In genomic region chr17:25117263-25117662, GRCm38 (mm10) we compare ENCODE assay signal across 10 mouse cellular contexts. TPM values are rescaled to one million over a fixed set of nuclear protein-coding genes. Genes with fewer than 3 reads are reported as not detected.
DNase-seq lines count a peak whose midpoint lies in the region; ATAC-seq and TF ChIP-seq lines count a peak whose summit lies in the region.
"Had no signal": no experiment of that assay in that cellular context is flagged by ENCODE, and none has a peak within 500 bp of the region (broad histone marks: within the 10 kb centered on the region; RNA-seq: fewer than 3 reads in every experiment).

No protein-coding gene starts in this region.

- H3K4me3 ChIP-seq in intestine, postnatal 0 days (ENCODE audit: low read depth, low read length) = no peak overlapping the region
- no peak overlapping the region for H3K4me3 ChIP-seq in intestine, embryonic 16.5 days (ENCODE audit: low read length)
- H3K4me3 ChIP-seq: heart, embryonic 13.5 days; myocyte had no signal

- 37% methylated on average over 4 of the region's 4 CpGs for WGBS in intestine, postnatal 0 days
- 36% methylated on average over 4 of the region's 4 CpGs for WGBS in intestine, embryonic 16.5 days

- intact Hi-C loops in gastrocnemius, postnatal 14 days (cut with DNase I; ENCODE audit: low total_unique reads) = no loop called here

- no peak overlapping the region for H3K9ac ChIP-seq in intestine, postnatal 0 days (ENCODE audit: low read depth, low read length)
- H3K9ac ChIP-seq in intestine, embryonic 16.5 days (ENCODE audit: low read depth, low read length) = no peak overlapping the region
- H3K9ac ChIP-seq: heart, embryonic 13.5 days had no signal

- no peaks in the 10 kb centered on the region for H3K27me3 ChIP-seq in intestine, postnatal 0 days (replicated peaks; ENCODE audit: control insufficient read depth, insufficient read depth, low read length)
- 0 out of 2 replicates have a peak, but pooled peaks cover 3% of the 10 kb centered on the region for H3K27me3 ChIP-seq in intestine, embryonic 16.5 days (replicated peaks; ENCODE audit: control insufficient read depth, insufficient read depth, low read length)

- DNase-seq in CD8-positive naive resting alpha-beta T cell, adult 2 months (ENCODE audit: low read depth in 2 of 2, low spot score in 2 of 2) = peak; percentile 25 to 55
- peak; percentile 85 for DNase-seq in ZHBTc4 (ENCODE audit: low read depth, low spot score)
- DNase-seq in lung, postnatal 36 days = peak; percentile 28
- DNase-seq in right cerebral cortex, postnatal 36 days (ENCODE audit: low spot score in 2 of 2) = no peak
- DNase-seq in gastrocnemius, postnatal 14 days = no peak
- DNase-seq in kidney, postnatal 10 days = no peak

- H3K36me3 ChIP-seq in intestine, postnatal 0 days (ENCODE audit: control insufficient read depth, insufficient read depth) = no peaks in the 10 kb centered on the region
- no peaks in the 10 kb centered on the region for H3K36me3 ChIP-seq in intestine, embryonic 16.5 days (ENCODE audit: control insufficient read depth, insufficient read depth, low read length)

- H3K4me1 ChIP-seq in intestine, postnatal 0 days (replicated peaks; ENCODE audit: control insufficient read depth, insufficient read depth, low read length) = no peaks in the 10 kb centered on the region; the same call in 1 of the 2 replicates
- H3K4me1 ChIP-seq in intestine, embryonic 16.5 days (ENCODE audit: control insufficient read depth, insufficient read depth, low read length) = peaks cover 7% of the 10 kb centered on the region

- H3K27ac ChIP-seq in intestine, postnatal 0 days (ENCODE audit: low read depth, low read length) = no peak overlapping the region
- H3K27ac ChIP-seq in intestine, embryonic 16.5 days (ENCODE audit: low read length) = no peak overlapping the region
- H3K27ac ChIP-seq: heart, embryonic 13.5 days had no signal

- no peak for ATAC-seq in intestine, postnatal 0 days
- ATAC-seq in intestine, embryonic 16.5 days = no peak

- H3K4me2 ChIP-seq in intestine, postnatal 0 days (replicated peaks; ENCODE audit: low read depth) = no peak overlapping the region
- no peak overlapping the region for H3K4me2 ChIP-seq in intestine, embryonic 16.5 days (ENCODE audit: low read depth, low read length)
- H3K4me2 ChIP-seq: heart, embryonic 13.5 days had no signal

- peak; percentile 54 for TF ChIP-seq CTCF in intestine, postnatal 0 days (IDR thresholded peaks at IDR 0.05; ENCODE audit: low read depth)

- no peaks in the 10 kb centered on the region for H3K9me3 ChIP-seq in intestine, postnatal 0 days (ENCODE audit: control insufficient read depth)
- H3K9me3 ChIP-seq in intestine, embryonic 16.5 days (ENCODE audit: control insufficient read depth, low read length) = no peaks in the 10 kb centered on the region
- H3K9me3 ChIP-seq: heart, embryonic 13.5 days had no signal

RNA-seq across cellular contexts. Expression of gene Telo2, which starts 1.5 kb away (rescaled TPM):
- polyA plus RNA-seq in intestine, postnatal 0 days (2015; fragmentation: Nextera tagmentation; extraction: Ambion mirVana) = 7.6 and 8.7 TPM in 2 replicates
- 32.1 and 32.3 TPM in 2 replicates for polyA plus RNA-seq in intestine, embryonic 16.5 days (2015; fragmentation: Nextera tagmentation; extraction: Ambion mirVana)
- 1 to 10 TPM; 9.2 to 9.3 TPM for total RNA-seq in gastrocnemius, postnatal 14 days (2021)

RNA-seq across cellular contexts. Expression of gene Ptx4, which starts 3.3 kb away (rescaled TPM):
- polyA plus RNA-seq in intestine, postnatal 0 days (2015; fragmentation: Nextera tagmentation; extraction: Ambion mirVana) = 0.25 and 0.27 TPM in 2 replicates
- polyA plus RNA-seq in intestine, embryonic 16.5 days (2015; fragmentation: Nextera tagmentation; extraction: Ambion mirVana) = 0.20 and 0.24 TPM in 2 replicates
- 1 to 10 TPM; 8.4 to 9.6 TPM for total RNA-seq in gastrocnemius, postnatal 14 days (2021)
- polyA plus RNA-seq: myocyte had no signal

RNA-seq across cellular contexts. Expression of gene Clcn7, which starts 15.9 kb away (rescaled TPM):
- 18.5 and 21.7 TPM in 2 replicates for polyA plus RNA-seq in intestine, postnatal 0 days (2015; fragmentation: Nextera tagmentation; extraction: Ambion mirVana)
- 21.8 and 23.5 TPM in 2 replicates for polyA plus RNA-seq in intestine, embryonic 16.5 days (2015; fragmentation: Nextera tagmentation; extraction: Ambion mirVana)
- 10 to 100 TPM; 14.3 to 15.5 TPM for total RNA-seq in gastrocnemius, postnatal 14 days (2021)

RNA-seq across cellular contexts. Expression of gene Tmem204, which starts 33.9 kb away (rescaled TPM):
- polyA plus RNA-seq in intestine, postnatal 0 days (2015; fragmentation: Nextera tagmentation; extraction: Ambion mirVana) = 14.5 and 15.8 TPM in 2 replicates
- polyA plus RNA-seq in intestine, embryonic 16.5 days (2015; fragmentation: Nextera tagmentation; extraction: Ambion mirVana) = 22.2 and 25.8 TPM in 2 replicates
- 10 to 100 TPM; 13.9 to 16.3 TPM for total RNA-seq in gastrocnemius, postnatal 14 days (2021)

RNA-seq across cellular contexts. Expression of gene Ccdc154, which starts 45.0 kb away (rescaled TPM):
- not detected in 2 replicates for polyA plus RNA-seq in intestine, postnatal 0 days (2015; fragmentation: Nextera tagmentation; extraction: Ambion mirVana)
- polyA plus RNA-seq in intestine, embryonic 16.5 days (2015; fragmentation: Nextera tagmentation; extraction: Ambion mirVana) = 0.15 and 0.18 TPM in 2 replicates
- not detected for total RNA-seq in gastrocnemius, postnatal 14 days (2021)
- polyA plus RNA-seq: heart, embryonic 13.5 days; myocyte had no signal

Comparison
In these comparisons a context has a peak if more than half of its experiments do, and no peak if none do; other contexts are left out.
1. DNase-seq: peak in CD8-positive naive resting alpha-beta T cell, adult 2 months (2 of 2), ZHBTc4 (single experiment) and lung, postnatal 36 days (single experiment); none in right cerebral cortex, postnatal 36 days (0 of 2), gastrocnemius, postnatal 14 days (single experiment) and kidney, postnatal 10 days (single experiment).